Mouse (Mus musculus): ENCODE measurements around the gene 6430571L13Rik. TPM values are rescaled to one million over a fixed set of nuclear protein-coding genes. Genes with fewer than 3 reads are reported as not detected.

The 6430571L13Rik gene
- total RNA-seq, 2 experiments from 2014 or later = 31.8 to 32.2 TPM

DNA sequence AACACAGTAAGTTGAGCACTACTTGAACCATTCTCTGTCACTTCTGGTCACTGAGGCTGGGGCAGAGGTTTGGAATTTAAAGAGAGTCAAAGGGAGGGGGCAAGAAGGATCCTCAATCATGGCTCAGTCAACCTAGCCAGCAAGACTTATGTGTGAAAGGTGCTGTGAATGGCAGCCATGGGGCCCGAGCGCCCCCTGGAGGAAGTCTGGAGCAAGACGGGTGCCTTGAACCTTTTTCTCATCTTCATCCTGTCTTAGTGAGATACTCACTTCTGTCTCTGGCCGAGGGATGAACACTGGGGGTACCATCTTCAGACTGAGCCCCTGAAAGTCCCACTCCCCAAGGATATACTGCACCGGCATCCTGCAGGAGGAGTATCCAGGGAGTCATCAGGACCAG lies 4.5 kb upstream of the 6430571L13Rik start:
- DNase-seq (ENCODE audit: low spot score) = peak; percentile 73

DNA sequence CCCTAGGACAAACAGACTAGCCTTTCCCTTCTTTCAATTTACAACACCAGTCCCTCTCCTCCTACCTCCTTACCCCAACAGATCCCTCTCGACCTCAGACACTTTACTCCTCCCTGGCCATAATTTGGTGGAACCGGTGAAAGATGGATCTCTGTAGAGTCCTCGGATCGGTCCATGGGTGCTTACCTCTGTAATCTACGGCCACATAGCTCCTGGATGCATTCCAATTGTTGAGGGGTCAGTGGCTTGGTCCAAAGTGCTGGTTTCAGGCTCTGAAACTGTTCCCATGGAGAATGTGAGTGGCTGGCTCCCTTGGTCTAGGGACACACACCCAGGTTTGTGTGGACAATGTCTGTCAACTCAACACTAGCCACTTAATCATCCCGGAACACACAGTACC lies 4.0 kb upstream of the 6430571L13Rik start:
- DNase-seq (ENCODE audit: low spot score) = no peak

DNA sequence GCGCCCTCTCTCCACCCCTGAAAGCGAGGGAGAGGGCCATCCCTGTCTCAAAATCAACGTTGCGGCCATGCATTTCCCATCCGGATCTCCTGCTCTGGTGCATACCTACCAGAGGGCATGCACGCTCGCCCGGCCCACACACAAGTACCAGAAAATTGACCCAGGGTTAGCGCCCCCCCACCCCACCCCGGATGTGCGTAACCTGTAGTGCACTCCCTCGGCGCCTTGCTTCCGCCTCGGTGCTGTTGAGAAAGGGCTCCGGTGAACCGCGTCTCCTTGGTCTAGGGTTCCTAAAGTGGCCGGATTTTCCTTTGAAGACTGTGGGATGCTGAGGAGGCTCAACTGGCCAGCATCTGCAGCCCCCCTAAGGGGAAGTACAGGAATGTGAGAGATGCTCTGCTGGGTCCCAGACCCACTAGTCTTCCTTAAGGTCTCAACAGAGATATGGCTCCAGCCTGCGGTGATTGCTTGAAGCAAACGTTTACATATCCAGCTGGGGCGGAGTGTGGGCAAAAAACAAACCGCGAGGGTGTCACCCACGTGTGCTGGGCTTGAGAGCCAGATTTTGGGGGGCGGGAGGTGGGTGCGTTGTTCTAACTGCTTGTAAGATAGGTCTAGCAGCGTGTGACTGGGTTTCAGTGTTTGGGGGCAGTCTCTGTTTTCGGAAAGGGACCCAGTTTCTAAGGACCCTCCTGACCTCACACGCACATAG lies 2.1 kb upstream of the 6430571L13Rik start, which contains the start of gene Hemk1:
Hemk1 (minus strand) TSS at position 179 of the 712 bp plus-strand sequence.
- peak; percentile 79 for DNase-seq (ENCODE audit: low spot score)

DNA sequence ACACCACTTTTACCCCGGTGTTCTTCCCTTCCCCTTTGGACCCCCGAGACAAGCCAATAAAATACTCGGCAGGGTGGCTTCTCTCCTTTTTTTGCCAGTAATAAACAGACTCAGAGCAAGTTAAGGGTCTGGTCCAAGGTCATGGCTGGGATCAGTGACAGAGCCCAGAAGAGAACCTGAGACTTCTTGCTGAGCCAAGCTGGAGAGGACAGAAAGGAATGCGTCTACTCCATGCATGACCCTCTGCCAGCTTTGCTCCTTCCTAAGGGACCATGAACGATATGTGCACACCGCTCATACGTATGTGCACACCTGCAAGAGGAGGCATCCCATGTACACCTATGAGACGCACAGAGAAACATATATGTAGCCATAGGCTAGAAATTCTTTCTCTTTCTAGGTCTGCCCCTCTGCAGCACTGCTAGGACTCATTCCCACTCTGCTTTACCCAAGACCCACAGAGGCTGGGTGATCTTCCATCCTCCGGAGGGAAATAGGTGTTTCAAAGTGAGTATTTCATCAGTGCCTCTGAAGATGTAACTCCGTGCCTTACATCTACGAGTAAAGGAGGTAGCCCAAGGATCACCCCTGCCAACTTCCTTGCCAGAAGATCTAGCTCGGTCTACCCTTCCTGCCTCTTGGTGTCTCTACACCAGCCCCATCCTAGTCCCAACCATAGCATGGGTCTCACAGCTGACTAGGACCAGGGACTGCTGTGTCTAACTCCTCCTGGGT lies 676 bp downstream of the 6430571L13Rik start:
- peak; percentile 37 for DNase-seq (ENCODE audit: low spot score)

DNA sequence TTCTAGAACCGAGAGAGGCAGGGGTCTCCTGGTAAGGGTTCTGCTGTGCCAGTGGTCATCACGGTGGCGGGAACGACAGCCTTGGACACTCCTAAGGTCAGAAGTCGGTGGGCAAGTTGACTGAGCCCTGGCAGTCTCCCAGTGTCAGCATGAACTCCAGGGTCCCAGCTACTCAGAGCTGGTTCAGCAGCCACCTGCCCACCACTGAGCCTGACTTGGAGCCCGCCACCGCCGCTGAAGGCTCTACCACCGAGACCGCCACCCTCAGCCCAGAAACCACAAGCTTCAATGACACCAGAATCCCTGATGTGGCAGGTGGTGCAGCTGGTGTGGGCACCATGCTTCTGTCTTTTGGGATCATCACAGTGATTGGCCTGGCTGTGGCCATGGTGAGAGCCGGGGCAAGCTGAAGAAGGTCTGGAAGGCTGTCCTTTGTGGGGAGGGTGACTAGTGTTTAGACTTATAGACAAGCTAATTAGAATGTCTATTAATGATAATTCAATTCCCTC lies 1.9 kb downstream of the 6430571L13Rik start:
- no peak for DNase-seq (ENCODE audit: low spot score)

DNA sequence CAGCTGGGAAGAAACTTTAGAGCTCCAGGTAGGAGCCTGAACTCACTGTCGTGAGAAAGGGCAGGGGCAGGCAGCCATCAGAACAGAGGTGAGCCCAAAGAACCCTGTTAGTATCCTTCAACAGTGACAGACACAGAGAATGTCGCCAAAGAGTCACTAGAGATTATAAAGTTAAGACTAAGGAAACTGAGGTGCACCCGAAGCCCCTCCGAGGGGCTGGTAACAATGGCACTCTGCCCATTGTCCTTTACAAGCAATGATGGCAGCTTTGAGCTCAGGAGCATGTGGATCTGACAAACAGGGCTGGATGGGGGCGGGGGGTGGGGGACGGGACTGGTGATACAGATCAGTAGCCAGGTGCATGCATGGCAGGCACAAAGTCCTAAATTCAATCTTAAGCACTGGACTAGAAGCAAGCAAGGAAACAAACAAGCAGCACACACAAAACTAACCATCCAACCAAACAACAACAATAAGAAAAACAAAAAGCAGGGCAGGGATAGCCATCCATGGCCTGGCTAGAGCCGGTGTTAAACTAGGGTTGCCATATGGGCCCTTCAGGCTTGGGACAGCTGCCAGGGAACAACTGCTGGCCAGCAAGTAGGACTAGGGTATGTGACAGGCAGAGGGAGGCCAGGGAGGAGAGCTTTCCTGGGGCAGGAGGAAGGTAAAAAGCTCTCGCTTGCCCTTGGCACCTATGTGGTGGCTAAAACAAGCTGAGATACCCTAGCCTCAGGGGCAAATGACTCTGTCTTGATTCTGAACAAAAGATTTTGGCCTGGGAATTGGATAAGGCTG lies 2.9 kb downstream of the 6430571L13Rik start:
- peak; percentile 69 for DNase-seq (ENCODE audit: low spot score)

DNA sequence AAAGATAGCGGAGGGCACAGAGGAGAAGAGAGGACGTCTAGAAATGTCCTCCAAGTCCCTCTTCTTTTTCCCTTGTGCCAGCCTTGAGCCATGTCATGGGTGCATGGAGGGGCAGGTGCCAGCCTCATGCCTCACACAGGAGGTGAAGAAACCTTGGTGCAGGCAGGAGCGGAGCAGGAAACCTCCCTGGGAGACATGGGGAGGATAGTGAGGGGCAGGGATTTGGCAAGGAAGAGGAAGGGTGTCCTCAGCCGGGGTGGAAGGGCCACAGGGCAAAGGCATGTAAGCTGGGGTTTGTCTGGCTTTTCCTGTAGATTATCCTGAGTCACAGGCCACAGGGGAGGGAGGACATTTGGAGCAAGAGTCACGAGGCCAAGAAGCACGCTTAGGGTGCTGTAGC lies 3.6 kb downstream of the 6430571L13Rik start:
- no peak for DNase-seq (ENCODE audit: low spot score)

DNA sequence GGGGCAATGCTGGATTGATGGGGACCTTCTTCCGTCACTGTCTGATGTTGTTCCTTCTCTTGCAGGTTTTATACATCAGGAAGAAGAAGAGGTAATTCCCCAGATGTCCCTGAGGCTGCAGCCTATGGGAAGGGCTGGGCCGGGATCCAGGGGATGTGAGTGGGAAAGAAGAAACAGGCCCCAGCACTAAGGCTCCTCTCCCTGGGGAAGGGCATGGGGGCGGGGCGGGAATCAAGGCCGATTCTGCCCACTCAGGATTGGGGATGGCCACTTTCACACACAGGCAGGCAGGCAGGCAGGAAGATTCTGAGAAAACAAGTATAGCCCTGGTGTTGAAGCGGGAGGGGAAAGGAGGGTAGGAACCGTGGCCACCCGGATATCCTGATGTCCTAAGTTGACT lies 5.7 kb downstream of the 6430571L13Rik start:
- DNase-seq (ENCODE audit: low spot score) = no peak

DNA sequence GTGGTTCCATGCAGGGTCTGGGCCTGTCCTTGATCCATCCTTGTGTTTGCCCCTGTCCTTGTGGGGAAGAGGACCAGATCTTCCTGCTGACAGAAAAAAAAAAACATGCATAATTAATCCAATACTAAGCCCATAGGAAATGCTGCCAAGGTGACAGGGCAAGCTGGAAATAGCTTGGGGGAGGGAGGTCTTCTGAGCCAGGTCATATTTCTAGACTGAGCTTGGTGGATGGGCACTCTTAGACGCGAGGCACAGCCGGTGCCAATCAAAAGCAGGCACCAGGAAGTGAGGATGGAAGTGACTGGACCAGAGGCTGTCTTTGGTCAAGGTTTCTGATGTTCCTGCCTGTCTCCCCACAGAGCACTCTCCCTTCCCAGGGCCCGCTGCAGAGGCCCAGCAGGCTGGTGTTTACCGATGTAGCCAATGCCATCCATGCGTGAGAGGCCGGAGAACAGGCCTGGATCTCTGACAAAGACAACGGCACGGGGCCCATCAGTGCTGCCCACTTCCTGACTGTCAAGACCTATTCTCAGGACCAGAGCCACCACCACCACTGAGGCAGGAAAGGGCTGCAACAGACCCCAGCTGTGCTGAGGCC lies 7.3 kb downstream of the 6430571L13Rik start:
- DNase-seq (ENCODE audit: low spot score) = peak; percentile 53

DNA sequence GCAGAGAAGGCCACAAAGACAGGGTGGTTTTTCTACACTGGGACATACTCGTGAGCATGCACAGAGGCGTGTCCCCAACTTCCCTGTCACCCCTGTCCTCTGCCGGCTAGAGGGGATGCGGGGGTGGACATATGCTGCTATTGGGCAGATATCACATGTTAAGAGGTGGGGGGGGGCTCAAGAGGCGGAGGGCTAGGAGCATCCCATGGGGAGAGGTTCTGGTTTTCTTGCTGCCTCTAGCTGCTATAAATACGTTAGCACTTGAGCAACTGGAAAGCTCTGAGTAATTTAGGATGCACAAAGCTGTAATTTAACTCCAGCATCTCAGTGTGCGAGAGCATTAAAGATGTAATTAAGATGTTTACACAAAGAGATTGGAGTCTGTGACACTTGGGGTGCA lies 8.9 kb downstream of the 6430571L13Rik start:
- DNase-seq (ENCODE audit: low spot score) = no peak

DNA sequence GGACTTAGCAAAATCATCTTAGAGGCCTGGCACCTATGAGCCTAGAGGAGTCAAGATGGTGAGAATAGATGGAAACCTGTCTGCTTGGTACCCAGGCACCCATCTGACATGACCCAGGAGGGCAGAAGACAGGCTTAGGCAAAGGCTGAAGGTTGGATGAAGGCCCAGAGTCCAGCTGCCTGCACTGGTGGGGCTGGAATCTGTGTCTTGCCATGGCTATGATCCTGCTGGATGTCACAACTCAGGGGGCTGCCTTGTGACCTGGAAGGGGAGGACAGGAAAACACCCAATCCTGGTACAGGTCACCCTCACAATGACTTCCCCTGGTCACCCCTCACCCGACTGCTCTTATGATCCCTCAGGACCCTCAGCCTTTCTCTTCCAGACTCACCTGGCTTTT lies 14.4 kb downstream of the 6430571L13Rik start:
- DNase-seq (ENCODE audit: low spot score) = no peak

DNA sequence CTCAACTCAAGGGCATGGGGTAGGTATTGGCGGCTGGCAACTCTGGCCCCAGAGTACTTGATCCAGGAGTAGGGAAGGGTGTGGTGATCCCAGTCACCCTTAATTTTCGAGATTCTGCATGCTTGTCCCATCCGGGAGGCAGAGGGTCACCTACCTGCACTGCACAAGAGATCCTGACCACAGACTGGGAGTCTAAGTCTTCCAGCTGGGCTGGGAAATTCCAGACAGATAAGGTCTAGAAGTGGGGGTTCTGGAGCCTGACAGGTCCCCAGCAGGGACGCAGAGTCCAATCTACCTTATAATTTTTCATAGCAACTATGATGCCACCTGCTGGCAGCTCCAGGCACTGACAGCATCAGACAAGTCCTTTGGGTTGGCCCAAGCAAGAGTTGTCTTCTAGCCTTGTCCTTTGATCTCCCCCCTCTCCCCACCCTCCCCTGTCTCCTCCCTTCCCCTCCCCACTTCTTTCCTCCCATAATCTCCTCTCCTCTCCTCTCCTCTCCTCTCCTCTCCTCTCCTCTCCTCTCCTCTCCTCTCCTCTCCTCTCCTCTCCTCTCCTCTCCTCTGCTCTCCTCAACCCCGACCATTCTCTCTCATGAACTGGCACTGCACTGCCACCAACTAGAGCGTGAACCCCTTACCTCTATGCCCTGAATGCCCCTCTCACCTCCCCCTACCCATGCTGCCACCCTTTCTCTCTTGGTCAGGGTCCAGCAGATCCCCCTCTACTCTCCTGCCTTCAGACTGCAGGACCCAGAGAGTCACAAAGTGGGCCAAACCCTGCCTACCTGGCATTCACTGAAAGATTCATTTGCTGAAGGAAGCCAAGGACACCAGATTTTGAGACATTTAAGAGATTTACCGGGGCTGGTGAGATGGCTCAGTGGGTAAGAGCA lies 15.7 kb downstream of the 6430571L13Rik start:
- DNase-seq (ENCODE audit: low spot score) = peak; percentile 60

DNA sequence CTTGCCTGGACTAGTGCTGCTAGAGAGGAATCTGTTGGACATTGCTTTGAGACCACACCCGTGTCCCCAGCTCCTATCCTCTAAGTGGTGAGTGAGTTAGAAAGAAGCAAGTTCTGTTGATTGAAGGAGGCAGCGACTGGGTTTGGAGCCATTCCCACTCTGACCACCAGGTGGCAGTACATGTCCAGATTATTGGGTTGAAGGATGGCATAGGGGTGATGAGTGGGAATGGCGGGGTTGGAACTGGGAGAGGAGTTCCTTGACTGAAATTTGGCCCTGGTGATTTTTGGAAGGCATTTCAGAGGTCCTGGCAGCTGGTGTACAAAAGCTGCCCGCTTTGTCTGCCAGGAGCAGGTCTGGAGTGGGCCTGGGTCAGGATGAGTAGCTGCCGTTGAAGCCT lies 17.2 kb downstream of the 6430571L13Rik start:
- peak; percentile 82 for DNase-seq (ENCODE audit: low spot score)

DNA sequence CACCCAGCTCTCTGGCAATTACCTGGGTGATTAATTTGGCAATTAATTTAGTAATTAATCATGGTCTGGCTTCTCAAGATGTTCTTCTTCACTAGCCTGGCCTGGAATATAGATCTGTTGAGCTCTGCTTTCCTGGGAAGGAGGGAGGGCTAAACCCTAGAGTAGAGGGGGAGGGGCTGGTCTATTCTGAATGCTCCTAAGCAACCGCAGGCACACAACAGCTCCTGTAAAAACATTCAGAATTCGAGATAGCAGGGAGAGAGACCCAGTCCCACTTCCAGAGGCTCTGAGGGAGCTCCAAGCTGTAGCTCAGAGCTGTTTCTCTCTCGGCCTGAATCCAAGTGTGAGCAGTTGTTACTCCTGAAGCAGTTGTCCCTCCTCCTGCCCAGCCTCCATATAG lies 20.6 kb downstream of the 6430571L13Rik start:
- no peak for DNase-seq (ENCODE audit: low spot score)

DNA sequence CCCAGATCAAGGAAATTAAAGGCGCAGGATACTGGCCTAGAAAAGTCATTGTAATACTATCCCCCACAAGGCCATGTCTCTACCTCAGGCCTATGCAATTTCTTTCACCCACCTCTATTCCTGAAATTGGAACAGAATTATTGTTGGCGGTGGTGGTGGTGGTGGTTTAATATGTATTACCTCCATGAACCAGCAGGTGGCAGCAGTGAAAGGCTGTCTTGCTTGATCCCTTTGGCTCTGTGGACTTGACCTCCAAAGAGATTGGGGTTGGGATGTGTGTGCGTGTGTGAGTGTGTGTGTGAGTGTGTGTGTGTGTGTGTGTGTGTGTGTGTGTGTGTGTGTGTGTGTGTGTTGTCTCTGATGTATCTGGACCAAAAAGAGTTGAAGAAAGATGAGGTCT lies 26.2 kb downstream of the 6430571L13Rik start:
- peak; percentile 61 for DNase-seq (ENCODE audit: low spot score)

DNA sequence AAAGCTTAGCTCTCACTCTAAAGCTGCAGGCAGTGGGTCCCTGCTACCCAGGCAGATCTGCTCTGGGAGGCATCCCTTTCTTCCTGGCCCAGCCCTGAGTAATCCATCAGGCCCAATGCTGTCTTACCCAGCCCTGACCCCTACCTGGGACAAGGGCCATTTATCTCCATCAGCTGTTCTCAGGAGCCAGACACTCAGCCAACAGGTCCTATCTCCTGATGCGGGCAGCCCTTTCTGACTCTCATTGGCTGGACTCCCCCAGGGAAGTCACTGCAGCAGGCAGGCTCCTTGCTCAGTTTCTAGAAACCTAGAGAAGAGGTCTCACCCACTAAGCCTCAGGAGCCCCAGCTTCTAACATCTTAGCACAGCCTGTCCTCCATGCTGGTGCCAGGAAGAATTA lies 27.9 kb downstream of the 6430571L13Rik start:
- no peak for DNase-seq (ENCODE audit: low spot score)

DNA sequence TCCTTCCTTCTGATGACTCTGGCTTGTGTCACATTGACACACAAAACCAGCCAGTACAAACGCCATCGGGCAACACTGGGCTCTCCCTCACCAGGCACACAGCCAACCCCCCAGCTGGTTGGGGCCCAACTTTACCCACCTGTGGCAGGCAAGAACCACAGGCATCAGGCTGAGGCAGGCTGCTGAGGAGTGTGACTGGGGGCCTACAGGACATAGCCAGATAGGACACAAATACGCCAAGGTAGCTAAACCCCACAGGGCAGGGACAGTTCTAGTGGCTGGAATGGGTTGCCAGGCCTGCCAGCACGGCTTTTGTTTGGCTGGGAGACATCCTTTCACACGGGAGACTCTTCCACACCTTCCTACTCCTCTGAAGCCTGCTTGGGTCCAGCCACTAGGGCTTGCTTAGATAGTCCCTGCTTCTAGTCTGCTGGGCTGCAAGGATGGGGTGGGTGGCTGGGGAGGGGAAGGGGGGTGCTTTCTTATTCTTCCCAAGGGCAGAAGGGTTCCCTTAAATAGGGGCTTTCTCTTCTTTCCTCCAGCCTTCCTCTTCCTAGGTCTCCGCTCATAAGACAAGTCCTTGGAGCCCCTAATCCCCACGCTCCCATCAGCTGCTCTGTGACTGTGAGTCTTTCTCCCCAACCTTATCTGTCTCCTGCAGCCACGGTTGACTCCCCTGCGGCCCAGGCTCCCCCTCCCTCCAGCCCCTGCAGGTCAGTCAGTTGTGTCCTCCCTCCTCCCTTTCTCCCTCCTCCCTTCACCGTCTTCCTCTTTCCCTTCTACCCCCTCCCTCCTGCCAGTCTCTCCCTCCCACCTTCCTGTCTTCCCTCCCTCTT lies 29.1 kb downstream of the 6430571L13Rik start:
- no peak for DNase-seq (ENCODE audit: low spot score)

DNA sequence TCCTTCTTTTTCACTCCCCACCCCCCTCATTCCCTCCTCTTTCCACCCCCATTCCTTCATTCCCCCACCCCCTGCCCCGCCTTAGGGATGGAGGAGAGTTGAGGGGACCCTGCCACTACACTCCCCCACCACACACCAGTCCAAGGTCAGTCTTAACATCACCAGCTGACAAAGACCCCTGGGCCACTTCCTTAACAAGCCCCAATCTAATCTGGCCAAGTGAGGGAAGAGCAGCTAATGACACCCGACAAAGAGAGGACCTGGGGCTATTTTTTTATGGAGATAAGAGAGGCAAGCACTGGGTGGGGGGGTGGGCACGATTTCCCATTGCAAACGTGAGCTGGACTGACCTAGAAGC lies 29.7 kb downstream of the 6430571L13Rik start:
- no peak for DNase-seq (ENCODE audit: low spot score)

DNA sequence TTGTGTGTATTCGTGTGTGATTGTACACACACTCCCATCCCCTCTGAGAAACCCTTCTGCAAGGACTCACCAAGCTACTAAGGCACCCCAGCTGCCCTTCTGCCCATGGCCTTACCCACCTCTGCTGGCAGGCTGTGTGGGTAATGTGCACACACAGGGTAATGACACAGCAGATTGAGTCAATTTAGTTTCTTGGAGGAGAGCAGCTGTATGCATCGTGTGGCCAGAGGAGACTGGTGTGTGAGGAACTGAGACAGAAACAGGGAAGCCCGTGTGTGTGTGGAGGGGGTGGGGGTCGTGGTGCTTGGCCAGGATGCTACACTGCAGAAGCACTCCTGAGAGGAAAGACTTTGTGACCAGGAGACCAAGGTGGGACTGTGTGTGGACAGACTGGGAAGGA lies 32.0 kb downstream of the 6430571L13Rik start:
- DNase-seq (ENCODE audit: low spot score) = no peak

DNA sequence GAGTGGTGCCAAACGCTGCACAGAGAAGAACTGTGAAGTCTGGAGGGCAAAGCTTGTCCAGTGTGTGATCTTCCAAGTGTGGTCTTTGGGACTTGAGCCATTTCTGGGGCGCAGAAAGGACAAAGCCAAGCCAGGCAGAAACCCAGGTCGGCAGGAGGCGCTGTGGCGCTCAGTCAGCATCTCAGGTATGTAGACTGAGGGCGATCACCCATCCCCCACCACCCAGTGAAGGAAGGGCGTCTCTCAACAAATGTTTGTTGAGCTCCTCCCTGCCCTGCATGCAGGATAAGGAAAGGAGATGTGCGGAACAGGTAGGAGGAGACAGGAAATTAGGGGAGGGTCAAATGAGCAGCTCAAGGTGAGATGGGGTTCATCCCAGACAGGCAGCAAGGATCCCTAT lies 34.2 kb downstream of the 6430571L13Rik start:
- no peak for DNase-seq (ENCODE audit: low spot score)
